Mouse (Mus musculus) central nervous system, embryonic 18 days (tissue): ENCODE measurements around the gene Naip5. TPM values are rescaled to one million over a fixed set of nuclear protein-coding genes. Genes with fewer than 3 reads are reported as not detected.

ENCODE experiments used
- polyA plus RNA-seq: library from polyadenylated mRNA; depleted of rRNA; stranded (reverse); fragments of >200 nt; gene quantifications from 2 replicates; pipeline ENCODE4 v1.2.3, GENCODE M21; 2012; rRNA removed

Gene Naip5
- polyA plus RNA-seq = 0.36 and 0.41 TPM in 2 replicates

GRCm38 (mm10) chr13:100246223-100246622 lies at the start of gene Naip5:
Gene Naip5, minus strand, starts transcription at chr13:100246323.

GRCm38 (mm10) chr13:100201659-100202333 lies 44.3 kb downstream of the Naip5 start, which contains the start of gene Naip2:
Gene Naip2, minus strand, starts transcription at chr13:100202092.

Other genes starting within 250 kb of the Naip5 start
- 13.9 and 15.4 TPM in 2 replicates for gene Mccc2, start 230.7 kb downstream of the Naip5 start, polyA plus RNA-seq
- 14.1 and 15.3 TPM in 2 replicates for gene Bdp1, start 142.3 kb downstream of the Naip5 start, polyA plus RNA-seq
- gene Serf1, start 138.3 kb downstream of the Naip5 start, polyA plus RNA-seq = 308 and 360 TPM in 2 replicates
- gene Smn1, start 121.5 kb downstream of the Naip5 start, polyA plus RNA-seq = 61.9 and 63.2 TPM in 2 replicates
- gene Naip2, start 44.2 kb downstream of the Naip5 start, polyA plus RNA-seq = 0.12 and 0.16 TPM in 2 replicates
- 0.17 TPM in 2 replicates for gene Naip6, start 71.4 kb upstream of the Naip5 start, polyA plus RNA-seq
- 0.09 and 0.11 TPM in 2 replicates for gene Naip1, start 206.5 kb upstream of the Naip5 start, polyA plus RNA-seq
- 75.2 and 75.9 TPM in 2 replicates for gene Gtf2h2, start 246.3 kb upstream of the Naip5 start, polyA plus RNA-seq